Mouse (Mus musculus): Measurements from ENCODE around the gene Soga1.

GRCm38 (mm10) chr2:157100319-157100605 is 21.2 kb upstream of the Soga1 start:
- no peak for TF ChIP-seq CTCF (IDR thresholded peaks at IDR 0.05; ENCODE audit: low read depth)
- TF ChIP-seq EP300 (IDR thresholded peaks at IDR 0.05; ENCODE audit: low read depth) = no peak
